Mouse (Mus musculus): ENCODE measurements around the gene Ddo.

DNA sequence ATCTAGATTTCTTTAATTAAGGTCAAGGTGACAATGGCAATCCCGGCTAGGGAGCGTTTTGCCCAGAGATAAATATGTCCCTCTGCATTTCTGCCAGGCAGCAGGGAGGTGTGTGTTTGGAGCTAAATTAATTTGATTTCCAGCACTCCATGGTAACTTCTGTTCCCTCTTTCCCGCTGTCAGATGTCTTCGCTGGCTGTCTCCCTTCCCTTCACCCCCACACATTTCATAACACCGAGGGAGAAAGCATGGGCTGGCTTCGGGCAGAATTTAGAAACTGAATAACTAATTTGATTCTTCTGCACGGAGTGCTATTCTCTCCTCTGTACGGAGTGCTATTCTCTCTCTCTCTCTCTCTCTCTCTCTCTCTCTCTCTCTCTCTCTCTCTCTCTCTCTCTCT lies 52.7 kb downstream of the Ddo start:
- TF ChIP-seq CTCF (IDR thresholded peaks at IDR 0.05; ENCODE audit: low read depth, low read length): no peak
- TF ChIP-seq POLR2A (IDR thresholded peaks at IDR 0.05; ENCODE audit: borderline replicate concordance, low read depth, low read length): no peak

Data from bone marrow macrophage, adult 2 months (primary cell).